Comparison of ENCODE assay signal across 25 mouse cellular contexts in the genomic region with DNA sequence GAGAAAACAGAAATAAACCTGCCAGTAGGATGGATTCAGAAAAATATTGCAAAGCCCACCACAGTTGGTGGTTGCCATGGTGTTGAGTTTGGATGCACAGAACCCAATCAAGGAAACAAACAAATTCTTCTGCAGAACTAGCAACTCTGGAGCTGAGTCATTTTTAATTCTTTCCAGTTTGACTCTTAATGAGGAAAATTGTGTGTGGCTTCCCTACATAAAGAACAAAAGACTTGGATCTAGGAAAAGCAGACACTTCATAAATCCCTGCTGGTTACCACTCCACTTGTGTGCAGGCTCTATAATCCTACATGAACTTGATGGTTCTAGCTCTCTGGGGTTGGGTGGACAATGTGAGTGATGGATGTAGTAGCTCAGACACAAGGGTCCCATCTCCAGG.
"Had no signal": no experiment of that assay in that cellular context is flagged by ENCODE, and none has a peak within 500 bp of the region (broad histone marks: within the 10 kb centered on the region; RNA-seq: fewer than 3 reads in every experiment).

No protein-coding gene starts in this region.

- H3K27ac ChIP-seq: gastrocnemius, adult 2 months; heart, embryonic 10.5 days; hindbrain, embryonic 10.5 days; hindbrain, embryonic 12.5 days; hindbrain, embryonic 14.5 days; intestine, embryonic 15.5 days; limb, embryonic 10.5 days; limb, embryonic 12.5 days; liver, embryonic 13.5 days had no signal

- H3K4me2 ChIP-seq: heart, embryonic 12.5 days; hindbrain, embryonic 12.5 days; hindbrain, embryonic 14.5 days; intestine, embryonic 15.5 days; limb, embryonic 12.5 days; liver, embryonic 11.5 days; liver, embryonic 13.5 days had no signal

- H3K9ac ChIP-seq: heart, embryonic 12.5 days; hindbrain, embryonic 12.5 days; hindbrain, embryonic 14.5 days; intestine, embryonic 15.5 days; limb, embryonic 12.5 days; liver, embryonic 13.5 days had no signal

- H3K27me3 ChIP-seq: heart, embryonic 12.5 days; hindbrain, embryonic 12.5 days; intestine, embryonic 15.5 days; limb, embryonic 12.5 days; liver, embryonic 13.5 days had no signal

- H3K4me3 ChIP-seq: gastrocnemius, adult 2 months; heart, embryonic 10.5 days; heart, embryonic 12.5 days; hindbrain, embryonic 10.5 days; hindbrain, embryonic 12.5 days; intestine, embryonic 15.5 days; limb, embryonic 10.5 days; limb, embryonic 12.5 days; liver, embryonic 13.5 days had no signal

- H3K9me3 ChIP-seq: heart, embryonic 10.5 days; heart, embryonic 12.5 days; hindbrain, embryonic 10.5 days; hindbrain, embryonic 12.5 days; intestine, embryonic 15.5 days; limb, embryonic 10.5 days; limb, embryonic 12.5 days; liver, embryonic 13.5 days had no signal

- H3K36me3 ChIP-seq: hindbrain, embryonic 10.5 days; hindbrain, embryonic 12.5 days; intestine, embryonic 15.5 days; liver, embryonic 13.5 days had no signal

- H3K4me1 ChIP-seq: heart, embryonic 10.5 days; heart, embryonic 12.5 days; hindbrain, embryonic 10.5 days; hindbrain, embryonic 12.5 days; intestine, embryonic 15.5 days; limb, embryonic 10.5 days; limb, embryonic 12.5 days; liver, embryonic 13.5 days had no signal

- ATAC-seq: hindbrain, embryonic 16.5 days; inflammation-experienced regulatory T-cells, adult 6 months; intestine, embryonic 15.5 days; intestine, postnatal 0 days had no signal

- DNase-seq: gastrocnemius, adult 2 months; gastrocnemius, postnatal 10 days; gastrocnemius, postnatal 25 days; heart, postnatal 10 days; heart, postnatal 4 days; kidney, adult 18-20 months; kidney, adult 8-10 months; kidney, postnatal 10 days; kidney, postnatal 25 days; kidney, postnatal 4 days; layer of hippocampus, adult 9-11 months; liver; liver, embryonic 13.5 days had no signal
